Mouse (Mus musculus) common myeloid progenitor, adult 5-6 weeks (primary cell): ENCODE data around the gene Nr1h5. TPM values are rescaled to one million over a fixed set of nuclear protein-coding genes. Genes with fewer than 3 reads are reported as not detected.

Source experiments
- ATAC-seq: replicated peaks from 2 replicates; pipeline ENCODE4 v1.8.0; 2016; ENCODE audit warnings: low read depth, mild to moderate bottlenecking, moderate TSS enrichment, inconsistent platforms; ENCODE audit not compliant: poor library complexity, severe bottlenecking
- total RNA-seq: library from RNA; stranded (forward); fragments of 200-1000, 187-1606 nt; gene quantifications from 2 replicates; pipeline ENCODE4 v1.2.3, GENCODE M21; 2017

The Nr1h5 gene
- total RNA-seq: not detected in 2 replicates

DNA sequence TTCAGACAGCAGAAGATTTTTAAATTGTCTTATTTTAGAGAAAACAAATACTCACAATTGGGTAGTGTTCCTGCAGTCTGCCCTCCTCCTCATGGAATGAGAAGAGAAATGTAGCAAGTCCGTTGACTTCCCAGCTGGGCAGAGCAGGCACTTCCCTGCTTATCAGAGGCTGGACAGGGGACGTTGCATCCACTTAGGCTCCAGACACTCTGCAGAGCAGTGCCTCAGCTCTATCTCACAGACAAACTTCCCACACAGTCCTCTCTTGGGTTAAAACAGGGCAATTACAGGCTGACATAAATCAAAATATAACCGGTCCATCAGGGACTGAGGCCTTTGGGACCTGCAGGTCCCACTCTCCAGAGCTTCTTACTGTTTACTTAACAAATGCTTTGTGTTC lies at the start of gene Nr1h5:
TSS of gene Nr1h5 (minus strand) at position 101 of the 400 bp plus-strand sequence.
- ATAC-seq: no peak

DNA sequence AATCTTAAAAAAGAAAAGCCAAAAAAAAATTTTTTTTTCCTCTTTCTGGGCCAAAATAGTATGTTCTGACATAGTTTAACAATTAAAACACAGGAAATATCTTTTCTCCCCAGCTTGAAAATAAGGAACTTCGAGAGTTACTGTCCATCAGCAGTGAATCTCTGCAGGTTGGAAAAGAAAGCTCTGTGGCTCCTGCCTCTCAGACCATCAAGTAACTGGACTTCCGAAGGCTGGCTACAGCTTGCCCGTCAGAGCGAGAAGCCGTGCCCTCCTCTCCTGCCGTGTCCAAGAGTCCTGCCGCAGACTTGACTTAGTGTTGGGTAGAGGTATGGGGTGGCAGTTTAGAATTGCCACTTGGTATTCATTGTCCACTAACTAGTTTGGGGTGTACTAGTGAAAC lies 37.7 kb upstream of the Nr1h5 start:
- ATAC-seq: no peak

DNA sequence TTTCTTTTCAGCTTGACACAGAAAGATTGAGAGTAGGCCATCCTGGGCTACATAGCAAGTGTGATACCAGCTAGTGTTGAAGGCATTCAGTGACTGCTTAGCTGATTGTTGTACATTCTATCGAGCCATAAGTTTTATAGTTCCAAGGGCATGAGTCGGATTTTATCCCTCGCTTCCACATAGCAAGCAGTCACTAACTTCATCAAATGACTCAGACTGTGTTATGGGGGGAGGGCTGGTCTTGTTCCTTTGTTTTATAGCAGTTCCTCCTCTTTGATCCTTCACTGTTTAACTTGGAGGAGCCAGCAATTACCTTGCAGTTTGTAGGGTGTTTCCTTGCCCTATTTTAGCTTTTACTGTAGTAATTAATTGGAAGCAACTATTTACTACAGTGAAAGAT lies 33.7 kb upstream of the Nr1h5 start:
- ATAC-seq: no peak

GRCm38 (mm10) chr3:102997036-102997435 lies 33.1 kb upstream of the Nr1h5 start:
- ATAC-seq: no peak

DNA sequence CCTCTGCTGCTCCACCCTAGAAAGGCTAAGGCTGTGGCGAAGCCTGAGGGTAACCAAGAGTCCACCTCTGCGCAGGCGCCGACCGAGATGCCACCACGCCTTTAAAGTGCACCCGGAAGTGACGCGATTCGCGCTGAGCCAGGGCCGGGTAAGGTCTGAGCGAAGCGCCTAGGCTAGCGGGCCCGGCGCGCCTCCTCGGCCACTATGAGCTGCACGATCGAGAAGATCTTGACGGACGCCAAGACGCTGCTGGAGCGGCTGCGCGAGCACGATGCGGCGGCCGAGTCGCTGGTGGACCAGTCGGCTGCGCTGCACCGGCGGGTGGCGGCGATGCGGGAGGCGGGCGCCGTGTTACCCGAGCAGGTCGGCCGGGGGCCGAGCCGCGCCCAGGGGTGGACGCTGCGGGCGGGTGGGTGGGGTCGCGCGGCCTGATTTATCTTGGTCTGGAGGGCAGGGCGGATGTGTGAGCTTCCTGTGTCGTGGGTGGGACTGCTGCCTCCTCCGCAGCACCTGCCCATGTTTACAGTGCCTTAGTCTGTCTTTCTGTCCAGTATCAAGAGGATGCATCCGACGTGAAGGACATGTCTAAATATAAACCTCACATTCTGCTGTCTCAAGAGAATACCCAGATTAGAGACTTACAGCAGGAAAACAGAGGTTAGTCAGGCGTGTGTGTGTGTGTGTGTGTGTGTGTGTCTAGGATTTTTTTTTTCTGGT lies 31.8 kb upstream of the Nr1h5 start, which contains the start of gene Sike1:
TSS of gene Sike1 (plus strand) at position 104 of the 717 bp plus-strand sequence.
- peak; percentile 92 for ATAC-seq

- no peak for ATAC-seq
Measured at GRCm38 (mm10) chr3:102995233-102995604, 31.3 kb upstream of the Nr1h5 start.

GRCm38 (mm10) chr3:102992936-102993335 lies 29.0 kb upstream of the Nr1h5 start:
- ATAC-seq: no peak

- no peak for ATAC-seq
Measured at GRCm38 (mm10) chr3:102991041-102991440, 27.1 kb upstream of the Nr1h5 start.

- ATAC-seq: no peak
Measured at GRCm38 (mm10) chr3:102980349-102980736, 16.4 kb upstream of the Nr1h5 start.

- ATAC-seq: no peak
Measured at GRCm38 (mm10) chr3:102979550-102980348, 15.8 kb upstream of the Nr1h5 start.

DNA sequence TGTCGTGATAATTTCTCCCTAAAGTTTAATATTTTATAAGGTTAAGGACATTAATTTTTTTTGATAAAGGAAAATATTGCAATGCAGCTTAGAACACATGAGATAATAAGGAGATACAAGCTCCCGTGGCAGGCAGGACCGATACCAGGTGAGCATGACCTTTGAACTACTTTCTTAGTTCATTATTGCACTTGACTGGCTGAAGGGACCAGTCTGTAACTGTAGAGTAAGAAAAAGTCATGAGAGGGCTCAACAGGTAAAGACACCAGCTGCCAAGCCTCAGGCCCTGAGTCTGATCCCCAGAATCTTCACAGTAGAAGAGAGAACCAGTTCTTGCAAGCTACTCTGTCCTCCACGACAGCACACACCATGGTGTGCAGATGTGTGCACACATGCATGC lies 13.0 kb upstream of the Nr1h5 start:
- no peak for ATAC-seq

- ATAC-seq: no peak
Measured at GRCm38 (mm10) chr3:102970508-102970907, 6.6 kb upstream of the Nr1h5 start.

DNA sequence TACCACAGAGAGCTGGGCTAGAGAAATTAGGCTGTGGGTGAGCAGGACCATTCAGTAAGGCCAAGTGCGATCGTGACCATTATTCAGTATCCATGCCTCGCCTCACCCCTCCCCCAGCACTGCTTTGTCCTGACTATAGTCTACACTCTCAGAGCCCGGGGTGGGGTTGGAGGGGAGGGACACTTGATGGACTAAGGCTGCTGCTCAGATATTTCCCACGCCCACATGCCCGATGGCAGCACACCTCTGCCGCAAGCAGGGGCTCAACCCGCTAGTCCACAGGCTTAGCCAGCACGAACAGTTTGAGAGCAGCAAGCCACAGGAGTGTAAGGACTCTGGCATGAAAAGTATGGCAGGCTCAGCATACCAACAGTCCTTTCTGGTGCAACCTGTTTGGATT lies 6.1 kb upstream of the Nr1h5 start:
- ATAC-seq: no peak

DNA sequence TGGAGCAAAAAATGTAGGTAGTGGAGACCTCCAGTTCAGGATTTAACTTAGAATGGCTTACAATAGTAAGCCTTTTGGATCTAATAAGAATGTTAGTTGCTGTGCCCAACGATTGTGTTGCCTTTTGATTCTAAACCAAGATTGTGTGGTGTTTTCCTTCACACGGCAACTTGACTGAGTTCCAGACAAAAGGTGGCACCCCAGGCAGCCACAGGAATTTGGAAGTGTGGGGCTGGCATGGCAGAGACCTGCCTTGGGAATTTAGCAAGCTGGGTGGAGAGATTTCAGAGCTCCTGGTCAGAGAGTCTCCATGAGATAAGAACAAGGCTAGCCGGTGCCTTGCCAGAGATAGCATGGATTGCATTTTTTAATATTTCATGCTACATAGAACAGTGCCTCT lies 8.3 kb downstream of the Nr1h5 start:
- no peak for ATAC-seq

GRCm38 (mm10) chr3:102955143-102955542 lies 8.8 kb downstream of the Nr1h5 start:
- ATAC-seq: no peak

GRCm38 (mm10) chr3:102954476-102954875 lies 9.5 kb downstream of the Nr1h5 start:
- no peak for ATAC-seq

GRCm38 (mm10) chr3:102946861-102947260 lies 17.1 kb downstream of the Nr1h5 start:
- ATAC-seq: no peak

DNA sequence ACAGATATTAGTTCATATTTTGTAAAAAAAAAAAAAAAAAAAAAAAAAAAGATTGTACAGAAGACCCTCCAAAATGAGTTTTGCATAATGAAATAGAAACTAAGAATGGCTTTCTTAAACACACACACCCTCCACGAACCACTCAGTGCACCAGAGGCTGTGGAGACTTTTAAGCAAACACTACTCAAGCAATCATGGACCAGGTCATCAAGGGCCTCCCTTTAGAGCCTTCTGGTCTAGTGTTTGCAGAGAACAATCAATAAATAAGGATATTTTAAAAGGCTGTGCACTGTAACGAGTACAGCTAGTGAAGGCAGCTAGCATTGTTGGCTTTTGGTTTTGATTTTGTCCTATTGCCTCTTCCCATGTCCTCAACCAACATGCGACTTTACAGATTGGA lies 17.6 kb downstream of the Nr1h5 start:
- ATAC-seq: no peak

GRCm38 (mm10) chr3:102938100-102938499 lies 25.8 kb downstream of the Nr1h5 start:
- ATAC-seq: no peak

DNA sequence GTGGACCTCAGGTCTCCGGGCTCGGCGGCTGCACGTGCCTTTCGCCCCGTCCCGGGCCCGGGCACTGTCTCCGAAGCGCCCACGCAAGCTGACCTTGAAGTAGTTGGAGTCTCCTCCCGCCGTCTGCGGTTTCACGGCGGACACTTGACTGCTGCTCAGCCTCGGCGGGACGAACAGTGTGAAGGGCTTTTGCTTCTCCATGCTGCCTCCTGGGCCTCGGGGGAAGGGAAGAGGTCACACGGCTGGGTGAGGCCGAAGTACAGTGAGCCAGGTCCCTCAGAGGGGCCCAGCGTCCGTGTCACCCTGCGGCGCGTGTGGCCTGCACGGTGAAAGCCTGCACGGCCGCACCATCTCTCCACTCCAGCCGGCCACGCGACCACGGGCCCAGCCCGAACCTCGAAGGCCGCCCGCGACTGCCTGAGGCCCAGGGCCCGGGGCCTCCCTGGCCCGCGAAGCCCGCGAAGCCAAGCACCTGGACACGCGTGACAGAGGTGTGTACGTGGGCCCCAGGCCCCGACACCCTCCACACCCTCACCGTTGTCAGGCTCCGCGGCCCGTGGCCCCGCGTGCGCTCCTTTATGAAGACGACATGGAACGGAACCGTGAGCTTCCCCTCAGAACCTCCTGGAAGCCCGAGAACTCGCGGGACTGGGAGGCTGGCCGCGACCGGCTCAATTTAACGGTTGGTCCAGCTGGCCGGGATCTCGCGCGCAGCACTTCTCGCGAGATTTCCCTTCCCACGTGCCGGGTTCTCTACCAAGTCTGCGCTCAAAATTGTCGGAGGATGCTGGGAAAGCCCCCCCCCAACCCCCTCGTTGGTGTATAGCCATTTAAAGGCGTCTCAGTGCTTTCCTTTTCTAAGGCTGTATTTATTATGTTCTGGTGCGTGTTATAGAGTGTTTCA lies 28.2 kb downstream of the Nr1h5 start, which contains the start of gene Sycp1:
TSS of gene Sycp1 (minus strand) at position 650 of the 904 bp plus-strand sequence.
- ATAC-seq: no peak
